Mouse (Mus musculus) cerebellum, adult 2 months (tissue): Measurements from ENCODE around the gene Tln2. TPM values are rescaled to one million over a fixed set of nuclear protein-coding genes. Genes with fewer than 3 reads are reported as not detected.

Experiments
- DNase-seq, 2 experiments: peaks; one replicate each; pipeline ENCODE4 v3.0.0; 2021
- H3K27ac ChIP-seq: fragments of 200-500 bp; 2 replicates; pipeline ENCODE4 v1.5.1; 2012; ENCODE audit warnings: low read length, control low read depth, inconsistent platforms; ENCODE audit not compliant: insufficient read depth
- H3K27me3 ChIP-seq: fragments of 200-500 bp; 2 replicates; pipeline ENCODE4 v1.6.1; 2012; ENCODE audit warnings: inconsistent platforms, mild to moderate bottlenecking, low read length, moderate library complexity; ENCODE audit not compliant: control insufficient read depth, insufficient read depth
- H3K4me1 ChIP-seq: fragments of 200-500 bp; 2 replicates; pipeline ENCODE4 v1.6.1; 2011; ENCODE audit warnings: low read length; ENCODE audit not compliant: control insufficient read depth, insufficient read depth
- H3K4me3 ChIP-seq: fragments of 200-500 bp; replicated peaks from 2 replicates; pipeline ENCODE3; 2011; ENCODE audit warnings: mild to moderate bottlenecking, low read depth, low read length, control low read depth; ENCODE audit not compliant: insufficient read depth
- CTCF ChIP-seq: fragments of 200-500 bp; IDR thresholded peaks from 2 replicates; pipeline ENCODE4 v1.5.1; 2011; ENCODE audit warnings: low read depth, mild to moderate bottlenecking, control low read depth, low read length, moderate library complexity, borderline replicate concordance; ENCODE audit not compliant: insufficient read depth
- POLR2A ChIP-seq: fragments of 200-500 bp; IDR thresholded peaks from 2 replicates; pipeline ENCODE4 v1.6.1; 2011; ENCODE audit warnings: low read length, control low read depth, borderline replicate concordance; ENCODE audit not compliant: insufficient read depth
- WGBS: fragments of 180-500 bp; shearing (Covaris S2); methylation state at CpG from one replicate; pipeline ENCODE4 v1.1.7; 2018; 5-methylcytosine and 5-hydroxymethylcytosine counted together
- polyA plus RNA-seq: library from polyadenylated mRNA; depleted of rRNA; stranded (reverse); fragments of >200 nt; gene quantifications from 2 replicates; pipeline ENCODE4 v1.2.3, GENCODE M21; 2012

Tln2 gene
- polyA plus RNA-seq, 1 experiment: 28.7 TPM

DNA sequence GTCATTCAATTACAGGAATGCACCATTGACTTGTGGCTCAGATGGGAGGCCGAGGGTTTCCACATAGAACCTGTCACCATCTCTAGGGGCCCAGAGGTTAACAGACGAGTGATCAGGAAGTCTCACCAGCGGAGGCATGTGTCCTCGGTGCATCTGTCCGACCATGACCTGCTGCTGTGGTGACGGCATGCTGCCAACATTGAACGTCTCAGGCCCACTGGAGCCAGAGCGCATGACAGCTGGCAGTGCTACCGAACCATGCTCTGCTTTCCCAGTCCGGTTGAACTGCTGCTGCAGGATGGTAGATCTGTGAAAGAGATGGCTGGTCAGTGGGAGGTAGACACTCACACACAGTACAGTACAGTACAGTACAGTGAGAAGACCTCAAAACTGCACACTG lies 197.0 kb downstream of the Tln2 start:
- H3K27me3 ChIP-seq: no peaks in the 10 kb centered on the region
- DNase-seq: no peak
- 35% methylated on average over 10 of the region's 10 CpGs for WGBS
- no peak overlapping the region for H3K27ac ChIP-seq
- no peak for TF ChIP-seq CTCF
- TF ChIP-seq POLR2A: no peak
- no peak overlapping the region for H3K4me3 ChIP-seq
- no peaks in the 10 kb centered on the region for H3K4me1 ChIP-seq

DNA sequence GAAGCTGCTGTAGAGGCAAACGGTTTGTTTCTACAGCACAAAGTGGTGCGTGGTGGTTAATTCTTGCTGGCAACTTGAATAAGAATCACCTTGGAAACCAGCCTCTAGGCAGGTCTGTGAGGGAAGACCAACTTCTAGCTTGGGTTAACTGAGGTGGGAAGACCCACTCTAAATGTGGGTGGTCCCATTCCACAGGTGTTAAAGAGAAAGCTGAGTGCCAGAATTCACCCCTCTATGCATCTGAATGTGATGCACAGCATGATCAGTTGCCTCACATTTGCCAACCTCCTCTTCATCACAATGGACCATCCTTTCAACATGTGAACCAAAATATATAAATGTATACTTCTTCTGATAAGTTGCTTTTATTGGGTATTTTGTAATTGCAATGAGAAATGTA lies 197.4 kb downstream of the Tln2 start:
- no peak for TF ChIP-seq CTCF
- Histone ChIP-seq H3K27ac (no peak overlapping the region), H3K4me1 (no peaks in the 10 kb centered on the region), H3K4me3 (no peak overlapping the region), H3K27me3 (no peaks in the 10 kb centered on the region)
- WGBS: 29% methylated on average over 2 of the region's 2 CpGs
- no peak for DNase-seq

DNA sequence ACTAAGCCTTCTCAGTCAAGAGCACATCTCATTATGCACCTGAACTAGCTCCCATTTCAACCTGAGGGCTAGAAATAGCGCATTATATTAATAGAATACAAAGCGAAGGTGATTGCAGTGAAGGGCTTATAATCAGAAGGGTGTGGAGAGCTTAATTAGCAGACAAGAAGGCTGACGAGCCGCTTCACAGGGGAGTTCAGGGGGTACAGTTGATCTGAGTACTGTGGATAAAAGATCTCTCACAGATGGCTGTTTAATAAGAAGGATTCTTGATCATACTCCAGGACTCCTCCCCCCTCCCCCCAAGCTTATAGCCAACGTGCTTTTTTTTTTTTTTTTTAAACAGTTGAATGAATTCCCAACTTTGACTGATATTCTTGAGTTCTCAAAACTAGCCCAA lies 198.0 kb downstream of the Tln2 start:
- H3K27me3 ChIP-seq: no peaks in the 10 kb centered on the region
- TF ChIP-seq POLR2A (no peak), CTCF (no peak)
- H3K4me1 ChIP-seq: no peaks in the 10 kb centered on the region
- no peak overlapping the region for H3K4me3 ChIP-seq
- H3K27ac ChIP-seq: no peak overlapping the region
- no peak for DNase-seq
- 47% methylated on average over 5 of the region's 5 CpGs for WGBS

DNA sequence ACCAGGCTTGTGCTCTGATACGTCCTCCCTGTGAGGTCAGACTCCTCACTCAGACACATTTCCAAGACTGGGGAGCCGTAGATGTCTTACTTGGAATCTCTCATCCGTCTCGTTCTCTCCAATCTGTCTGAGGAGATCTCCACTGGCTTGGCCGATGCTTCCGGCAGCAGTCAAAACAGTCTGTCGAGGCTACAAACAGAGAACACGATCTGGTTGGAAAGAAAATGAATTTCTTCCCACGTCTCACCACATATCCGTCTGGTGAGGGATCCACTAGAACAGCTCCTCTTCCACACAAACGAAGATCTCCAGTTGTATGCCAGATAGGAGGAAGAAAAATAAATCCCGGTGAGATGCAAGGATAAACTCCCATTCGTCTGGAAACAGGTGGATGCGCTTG lies 205.1 kb downstream of the Tln2 start:
- Histone ChIP-seq H3K27ac (no peak overlapping the region), H3K4me1 (no peaks in the 10 kb centered on the region), H3K4me3 (no peak overlapping the region), H3K27me3 (no peaks in the 10 kb centered on the region)
- DNase-seq: no peak
- TF ChIP-seq POLR2A: no peak
- no peak for TF ChIP-seq CTCF
- WGBS: 90% methylated on average over 14 of the region's 14 CpGs

DNA sequence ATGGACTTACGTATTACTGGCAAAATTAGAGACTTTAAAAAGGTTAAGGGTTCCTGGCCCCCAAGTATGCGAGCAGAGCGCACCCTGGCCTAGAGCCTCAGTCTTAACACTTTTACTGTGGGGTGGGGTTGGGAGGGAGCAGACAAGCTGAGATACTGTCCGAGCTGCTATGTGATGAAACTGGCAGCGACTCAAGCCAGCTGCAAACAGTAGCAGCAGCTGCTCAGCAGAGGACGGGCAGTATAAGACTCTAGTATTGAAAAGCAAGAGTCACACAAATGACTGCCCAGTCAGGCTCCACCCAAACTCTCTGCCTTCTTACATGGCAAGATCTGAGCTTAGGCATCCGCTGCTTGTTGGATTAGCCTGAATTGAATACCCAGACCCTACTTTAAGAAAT lies 206.1 kb downstream of the Tln2 start:
- Histone ChIP-seq H3K27me3 (no peaks in the 10 kb centered on the region), H3K4me1 (no peaks in the 10 kb centered on the region), H3K27ac (no peak overlapping the region), H3K4me3 (no peak overlapping the region)
- no peak for DNase-seq
- 70% methylated on average over 7 of the region's 7 CpGs for WGBS
- no peak for TF ChIP-seq CTCF
- TF ChIP-seq POLR2A: no peak

DNA sequence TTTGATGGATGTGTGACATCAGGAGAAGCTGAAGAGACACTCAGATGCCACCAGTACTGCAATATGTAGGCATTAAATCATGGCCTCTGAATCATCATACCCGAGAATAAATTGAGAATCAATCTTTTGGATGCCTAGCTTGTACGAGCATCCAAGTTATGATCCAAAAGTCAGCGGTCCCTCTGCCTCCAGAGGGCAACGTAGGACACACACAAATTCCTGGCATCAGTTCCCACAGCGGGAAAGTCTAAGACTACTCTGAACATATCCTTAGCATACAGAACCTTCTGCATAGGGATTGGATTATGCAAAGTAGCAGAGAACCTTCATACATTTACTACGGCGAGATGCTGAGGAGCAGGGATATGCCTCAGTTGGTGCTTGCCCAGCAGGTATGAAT lies 210.5 kb downstream of the Tln2 start:
- H3K27ac ChIP-seq: no peak overlapping the region
- 68% methylated on average over 7 of the region's 7 CpGs for WGBS
- DNase-seq: no peak
- TF ChIP-seq CTCF (no peak), POLR2A (no peak)
- no peak overlapping the region for H3K4me3 ChIP-seq
- H3K4me1 ChIP-seq: no peaks in the 10 kb centered on the region
- no peaks in the 10 kb centered on the region for H3K27me3 ChIP-seq

DNA sequence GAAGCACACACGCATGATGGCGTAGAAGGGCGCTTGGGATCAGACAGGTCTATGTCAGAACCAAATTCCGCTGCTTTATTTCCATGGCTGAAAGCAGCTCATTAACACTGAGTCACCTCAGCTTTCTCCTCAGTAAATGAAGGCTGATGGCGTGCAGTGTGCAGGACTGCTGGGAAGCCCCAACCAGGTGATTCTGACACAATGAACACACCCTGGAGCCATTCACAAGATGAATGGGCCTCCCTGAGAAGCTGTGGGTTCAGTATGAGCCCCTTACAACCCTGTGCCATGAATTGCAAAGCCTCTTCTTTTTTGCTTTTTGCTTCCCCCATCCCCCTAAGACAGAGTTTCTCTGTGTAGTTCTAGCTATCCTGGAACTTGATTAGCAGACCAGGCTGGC lies 212.3 kb downstream of the Tln2 start:
- H3K27me3 ChIP-seq: no peaks in the 10 kb centered on the region
- no peak overlapping the region for H3K27ac ChIP-seq
- no peak overlapping the region for H3K4me3 ChIP-seq
- no peak for DNase-seq
- WGBS: 94% methylated on average over 5 of the region's 5 CpGs
- no peak for TF ChIP-seq POLR2A
- no peaks in the 10 kb centered on the region for H3K4me1 ChIP-seq

DNA sequence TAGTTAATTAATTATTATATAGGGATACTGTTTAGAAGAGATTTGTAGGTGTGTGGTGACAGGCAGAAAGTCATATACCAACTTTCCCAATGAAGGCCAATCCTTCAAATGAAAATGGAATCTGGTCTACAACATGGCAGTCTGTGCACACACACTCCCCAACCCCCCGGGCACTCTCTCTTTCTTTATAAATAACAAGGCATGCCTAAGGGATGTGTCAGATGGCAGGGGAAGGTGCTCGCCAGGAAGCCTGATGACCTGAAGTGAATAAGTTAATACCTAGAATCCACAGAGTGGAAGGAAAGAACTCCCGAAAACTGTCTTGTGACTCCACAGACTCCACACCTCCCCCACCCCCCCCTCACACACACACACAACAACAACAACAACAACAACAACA lies 228.2 kb downstream of the Tln2 start:
- Histone ChIP-seq H3K4me1 (no peaks in the 10 kb centered on the region), H3K27me3 (no peaks in the 10 kb centered on the region), H3K27ac (no peak overlapping the region), H3K4me3 (no peak overlapping the region)
- 78% methylated on average over 3 of the region's 3 CpGs for WGBS
- TF ChIP-seq POLR2A (no peak), CTCF (no peak)
- DNase-seq: no peak

DNA sequence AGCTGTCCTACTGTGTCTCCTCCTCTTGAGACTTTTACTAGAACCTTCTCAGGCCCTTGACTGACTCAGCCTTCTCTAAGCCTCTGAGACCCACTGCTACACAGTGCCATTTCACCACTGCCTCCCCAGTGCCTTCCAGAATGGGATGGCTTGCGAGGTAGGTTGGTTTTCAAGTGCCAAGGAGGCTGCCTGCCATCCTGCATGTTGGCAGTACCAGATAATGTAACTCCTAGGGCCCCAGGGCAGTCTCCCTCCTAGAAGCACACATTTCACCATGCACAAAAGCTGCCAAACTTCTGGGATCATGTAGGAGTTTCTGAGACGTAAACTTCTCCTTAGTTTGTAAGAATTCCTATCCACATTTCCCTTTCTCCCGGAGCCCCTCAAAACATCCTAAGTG lies 231.1 kb downstream of the Tln2 start:
- Histone ChIP-seq H3K4me1 (no peaks in the 10 kb centered on the region), H3K4me3 (no peak overlapping the region), H3K27me3 (no peaks in the 10 kb centered on the region), H3K27ac (no peak overlapping the region)
- DNase-seq: no peak
- TF ChIP-seq CTCF (no peak), POLR2A (no peak)
- 72% methylated on average over 3 of the region's 3 CpGs for WGBS
